Mouse (Mus musculus) stomach, embryonic 14.5 days (tissue): ENCODE data around the gene Rps6kl1. TPM values are rescaled to one million over a fixed set of nuclear protein-coding genes. Genes with fewer than 3 reads are reported as not detected.

Source experiments
- ATAC-seq: fragments of 200-750 bp; cut with Nextera tagmentation; 2 replicates; pipeline ENCODE4 v1.8.0; 2017; ENCODE audit warnings: low read depth, moderate TSS enrichment; ENCODE audit not compliant: insufficient number of reproducible peaks, insufficient read depth, low FRiP score
- H3K27ac ChIP-seq: fragments of 300-500 bp; sonication (generic); 2 replicates; pipeline ENCODE4 v1.5.1; 2014; ENCODE audit warnings: mild to moderate bottlenecking, low read length, moderate library complexity, mixed read lengths
- H3K27me3 ChIP-seq: fragments of 300-500 bp; sonication (generic); 2 replicates; pipeline ENCODE4 v1.6.1; 2014; ENCODE audit warnings: low read length, control low read depth, mixed read lengths; ENCODE audit not compliant: control insufficient read depth, insufficient read depth
- H3K36me3 ChIP-seq: fragments of 300-500 bp; sonication (generic); 2 replicates; pipeline ENCODE4 v1.6.1; 2014; ENCODE audit warnings: mild to moderate bottlenecking, control low read depth, low read length, moderate library complexity, mixed read lengths; ENCODE audit not compliant: control insufficient read depth, insufficient read depth
- H3K4me1 ChIP-seq: fragments of 300-500 bp; sonication (generic); 2 replicates; pipeline ENCODE4 v1.6.1; 2014; ENCODE audit warnings: low read length, control low read depth, mixed read lengths; ENCODE audit not compliant: control insufficient read depth, insufficient read depth
- H3K4me2 ChIP-seq: fragments of 300-500 bp; sonication (generic); replicated peaks from 2 replicates; pipeline ENCODE4 v1.6.1; 2014; ENCODE audit warnings: low read depth, low read length, control low read depth
- H3K4me3 ChIP-seq: fragments of 300-500 bp; sonication (generic); 2 replicates; pipeline ENCODE4 v1.5.1; 2014; ENCODE audit warnings: low read depth, low read length, control low read depth
- H3K9ac ChIP-seq: fragments of 300-500 bp; sonication (generic); replicated peaks from 2 replicates; pipeline ENCODE4 v1.6.1; 2014; ENCODE audit warnings: low read depth, mild to moderate bottlenecking, control low read depth, low read length, moderate library complexity, mixed read lengths
- H3K9me3 ChIP-seq: fragments of 300-500 bp; sonication (generic); 2 replicates; pipeline ENCODE4 v1.6.1; 2016; ENCODE audit warnings: low read depth, low read length, control low read depth; ENCODE audit not compliant: control insufficient read depth
- WGBS: fragments of 180-500 bp; shearing (Covaris S2); extraction: QIAGEN DNeasy Blood & Tissue Kit; methylation state at CpG from one replicate; pipeline ENCODE4 v1.1.7; 2014; 5-methylcytosine and 5-hydroxymethylcytosine counted together
- polyA plus RNA-seq: library from polyadenylated mRNA; unstranded; fragments of >200 nt; fragmentation: Nextera tagmentation; extraction: Ambion mirVana; gene quantifications from 2 replicates; pipeline ENCODE4 v1.2.1, GENCODE M21; 2014

Rps6kl1 gene
- polyA plus RNA-seq, 1 experiment from 2014 or later: 1.8 TPM

- no peak overlapping the region for H3K4me2 ChIP-seq
- H3K36me3 ChIP-seq: no peaks in the 10 kb centered on the region
- H3K27ac ChIP-seq: no peak overlapping the region
- no peaks in the 10 kb centered on the region for H3K4me1 ChIP-seq
- H3K9ac ChIP-seq: no peak overlapping the region
- H3K4me3 ChIP-seq: no peak overlapping the region
- no peak for ATAC-seq
- 69% methylated on average over 8 of the region's 8 CpGs for WGBS
- H3K9me3 ChIP-seq: no peaks in the 10 kb centered on the region
- H3K27me3 ChIP-seq: no peaks in the 10 kb centered on the region
These were observed 48.0 kb downstream of the Rps6kl1 start for GRCm38 (mm10) chr12:85103096-85103495.

- Histone ChIP-seq H3K36me3 (no peaks in the 10 kb centered on the region), H3K27me3 (no peaks in the 10 kb centered on the region), H3K4me1 (no peaks in the 10 kb centered on the region), H3K27ac (no peak overlapping the region), H3K9ac (no peak overlapping the region), H3K4me2 (no peak overlapping the region), H3K4me3 (no peak overlapping the region), H3K9me3 (no peaks in the 10 kb centered on the region)
- WGBS: 78% methylated on average over 5 of the region's 5 CpGs
- no peak for ATAC-seq
These were observed 49.5 kb downstream of the Rps6kl1 start for GRCm38 (mm10) chr12:85101521-85102106.

DNA sequence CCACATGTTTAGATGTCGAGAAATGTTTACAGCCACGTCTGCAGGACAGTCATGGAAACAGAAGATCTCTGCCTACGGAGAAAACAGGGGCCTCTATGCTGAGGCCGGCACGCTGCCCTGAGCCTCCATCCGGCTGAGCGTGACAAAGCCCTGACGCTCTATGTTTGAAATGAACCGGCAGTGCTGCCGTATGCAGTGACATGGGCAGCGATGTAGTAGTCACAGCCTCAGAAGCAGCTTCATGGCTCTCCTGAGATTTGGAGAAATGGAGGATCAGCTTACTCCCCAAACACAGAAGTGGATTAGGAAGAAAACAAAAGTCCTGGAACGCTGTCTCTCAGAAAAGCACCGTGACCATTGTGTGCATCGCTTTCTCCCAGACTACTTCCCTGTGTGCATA lies 50.1 kb downstream of the Rps6kl1 start:
- ATAC-seq: no peak
- Histone ChIP-seq H3K9ac (no peak overlapping the region), H3K9me3 (no peaks in the 10 kb centered on the region), H3K27ac (no peak overlapping the region), H3K36me3 (no peaks in the 10 kb centered on the region), H3K4me1 (no peaks in the 10 kb centered on the region), H3K4me2 (no peak overlapping the region), H3K27me3 (no peaks in the 10 kb centered on the region), H3K4me3 (no peak overlapping the region)
- 65% methylated on average over 14 of the region's 14 CpGs for WGBS

DNA sequence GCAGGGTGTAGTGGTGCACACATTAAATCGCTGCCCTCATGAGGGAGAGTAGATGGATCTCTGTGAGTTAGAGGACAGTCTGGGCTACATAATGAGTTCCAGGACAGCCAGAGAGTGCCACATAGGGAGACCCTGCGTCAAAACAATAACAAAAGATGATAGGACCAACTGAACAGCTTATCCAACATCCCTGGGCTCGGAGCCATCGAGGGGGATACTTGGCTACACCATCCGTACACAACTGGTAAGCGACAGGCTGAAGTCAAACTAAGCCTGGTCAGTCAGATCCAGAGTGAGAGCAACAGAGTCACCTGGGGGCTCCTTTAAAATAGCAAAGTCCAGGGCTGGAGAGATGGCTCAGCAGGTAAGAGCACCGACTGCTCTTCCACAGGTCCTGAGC lies 55.2 kb downstream of the Rps6kl1 start:
- no peaks in the 10 kb centered on the region for H3K27me3 ChIP-seq
- H3K9ac ChIP-seq: no peak overlapping the region
- no peak overlapping the region for H3K4me3 ChIP-seq
- ATAC-seq: no peak
- 87% methylated on average over 7 of the region's 7 CpGs for WGBS
- H3K9me3 ChIP-seq: no peaks in the 10 kb centered on the region
- H3K27ac ChIP-seq: no peak overlapping the region
- no peaks in the 10 kb centered on the region for H3K4me1 ChIP-seq
- no peak overlapping the region for H3K4me2 ChIP-seq
- no peaks in the 10 kb centered on the region for H3K36me3 ChIP-seq

DNA sequence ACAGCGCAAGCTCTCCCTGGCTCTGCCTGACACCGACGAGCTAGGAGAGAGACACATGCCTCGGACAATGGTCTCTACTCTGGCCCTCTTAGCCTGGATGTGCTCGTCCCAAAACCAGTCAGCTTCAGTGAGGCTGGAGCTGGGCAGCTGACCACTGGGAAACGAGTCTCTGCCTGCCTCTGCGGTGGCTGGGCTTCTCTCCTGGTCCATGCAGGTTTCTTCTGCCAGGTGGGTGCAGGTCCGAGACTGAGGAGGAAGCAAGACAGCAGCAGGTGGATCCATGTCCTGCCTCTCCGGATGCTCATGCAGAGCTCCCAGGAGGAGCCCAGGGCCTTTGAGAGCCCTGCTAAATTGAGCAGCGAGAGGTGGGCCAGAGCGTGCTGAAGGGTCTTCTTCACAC lies 55.9 kb downstream of the Rps6kl1 start:
- H3K4me3 ChIP-seq: no peak overlapping the region
- H3K9ac ChIP-seq: no peak overlapping the region
- no peaks in the 10 kb centered on the region for H3K9me3 ChIP-seq
- no peaks in the 10 kb centered on the region for H3K36me3 ChIP-seq
- H3K27me3 ChIP-seq: no peaks in the 10 kb centered on the region
- WGBS: 82% methylated on average over 11 of the region's 11 CpGs
- no peak overlapping the region for H3K4me2 ChIP-seq
- no peak for ATAC-seq
- H3K27ac ChIP-seq: no peak overlapping the region
- H3K4me1 ChIP-seq: no peaks in the 10 kb centered on the region

DNA sequence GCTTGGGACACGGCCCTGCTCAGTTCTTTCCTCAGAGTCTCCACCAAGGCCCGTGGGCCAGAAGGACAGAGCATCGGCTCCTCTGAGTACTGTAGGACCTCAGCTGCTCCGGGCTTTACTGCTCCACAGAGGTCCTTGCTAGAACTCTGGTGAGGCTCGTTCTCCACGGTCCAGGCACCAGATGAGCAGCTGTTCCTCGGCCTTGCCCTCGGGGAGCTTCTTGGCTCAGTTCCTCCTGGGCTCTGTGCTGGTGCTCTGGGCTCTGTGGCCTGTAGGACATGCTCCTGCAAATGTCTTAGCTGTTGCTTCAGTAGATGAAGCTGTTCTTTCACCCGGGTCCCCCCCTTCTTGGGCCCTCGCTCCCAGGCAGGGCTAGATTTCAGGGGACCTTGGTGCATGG lies 56.4 kb downstream of the Rps6kl1 start:
- Histone ChIP-seq H3K4me2 (no peak overlapping the region), H3K36me3 (no peaks in the 10 kb centered on the region), H3K9ac (no peak overlapping the region), H3K4me3 (no peak overlapping the region), H3K27me3 (no peaks in the 10 kb centered on the region), H3K9me3 (no peaks in the 10 kb centered on the region), H3K4me1 (no peaks in the 10 kb centered on the region), H3K27ac (no peak overlapping the region)
- WGBS: 77% methylated on average over 10 of the region's 10 CpGs
- ATAC-seq: no peak

DNA sequence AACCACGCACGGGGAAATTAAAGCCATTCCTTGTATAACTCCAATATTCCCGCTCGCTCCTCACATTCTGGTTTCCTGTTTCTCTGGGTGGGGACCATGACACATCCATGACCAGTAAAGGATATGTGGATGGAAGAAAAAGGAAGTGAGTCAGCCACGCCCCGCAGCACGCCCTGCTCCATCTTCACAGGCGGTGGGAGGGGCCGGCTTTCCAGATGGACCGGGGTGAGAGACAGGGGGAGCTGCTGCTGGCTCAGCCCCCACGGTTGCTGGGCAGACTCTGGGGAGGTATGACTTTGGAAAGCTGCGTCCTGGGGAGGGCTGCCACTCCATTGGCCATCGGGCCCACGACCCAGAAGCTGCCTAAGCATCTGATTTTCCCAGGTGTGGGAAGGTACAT lies 57.1 kb downstream of the Rps6kl1 start:
- H3K9me3 ChIP-seq: no peaks in the 10 kb centered on the region
- no peaks in the 10 kb centered on the region for H3K27me3 ChIP-seq
- H3K27ac ChIP-seq: no peak overlapping the region
- peaks cover 5% of the 10 kb centered on the region; the same call in 1 of the 2 replicates for H3K36me3 ChIP-seq
- H3K4me1 ChIP-seq: no peaks in the 10 kb centered on the region
- 25% methylated on average over 14 of the region's 14 CpGs for WGBS
- no peak overlapping the region for H3K4me3 ChIP-seq
- no peak overlapping the region for H3K9ac ChIP-seq
- peak; percentile 38; the same call in 1 of the 2 replicates for ATAC-seq
- no peak overlapping the region for H3K4me2 ChIP-seq

- 10% methylated on average over 3 of the region's 3 CpGs for WGBS
- Histone ChIP-seq H3K27me3 (no peaks in the 10 kb centered on the region), H3K27ac (no peak overlapping the region), H3K9ac (no peak overlapping the region), H3K4me2 (no peak overlapping the region), H3K4me3 (no peak overlapping the region), H3K4me1 (no peaks in the 10 kb centered on the region), H3K36me3 (peaks cover 14% of the 10 kb centered on the region), H3K9me3 (no peaks in the 10 kb centered on the region)
- ATAC-seq: no peak
These were observed 58.9 kb downstream of the Rps6kl1 start for GRCm38 (mm10) chr12:85092214-85092613.

GRCm38 (mm10) chr12:85091190-85091589 lies 59.9 kb downstream of the Rps6kl1 start:
- H3K27me3 ChIP-seq: no peaks in the 10 kb centered on the region
- no peaks in the 10 kb centered on the region for H3K9me3 ChIP-seq
- no peaks in the 10 kb centered on the region for H3K4me1 ChIP-seq
- no peak overlapping the region for H3K27ac ChIP-seq
- no peak overlapping the region for H3K9ac ChIP-seq
- 84% methylated on average over 3 of the region's 3 CpGs for WGBS
- no peak overlapping the region for H3K4me2 ChIP-seq
- no peak for ATAC-seq
- H3K36me3 ChIP-seq: peaks cover 18% of the 10 kb centered on the region
- no peak overlapping the region for H3K4me3 ChIP-seq
